Mouse (Mus musculus): Measurements from ENCODE around the gene Arhgdig. TPM values are rescaled to one million over a fixed set of nuclear protein-coding genes. Genes with fewer than 3 reads are reported as not detected.

The Arhgdig gene
- 0.28 TPM for polyA plus RNA-seq (2014; fragmentation: Illumina TruSeq; extraction: RNeasy Lipid Tissue Mini Kit (QIAGEN cat#74804); ENCODE audit: low read depth, low replicate concordance)

GRCm38 (mm10) chr17:26207686-26208085, at the start of gene Arhgdig:
Gene Arhgdig (minus strand): TSS chr17:26207786.

GRCm38 (mm10) chr17:26252539-26253251, 45.1 kb upstream of the Arhgdig start, which contains the start of gene Luc7l:
Gene Luc7l (plus strand): TSS chr17:26252896.

GRCm38 (mm10) chr17:26244101-26244841, 36.7 kb upstream of the Arhgdig start, which contains the start of gene Fam234a:
Gene Fam234a (minus strand): TSS chr17:26244242.

GRCm38 (mm10) chr17:26202737-26203136, 4.8 kb downstream of the Arhgdig start, which contains the start of gene Rgs11:
Gene Rgs11 (plus strand): TSS chr17:26202951.

GRCm38 (mm10) chr17:26198892-26199291, 8.7 kb downstream of the Arhgdig start, which contains the start of gene Pdia2:
Gene Pdia2 (minus strand): TSS chr17:26199087.

Other genes starting within 250 kb of the Arhgdig start
- 0.77 TPM for gene Capn15, start 222.0 kb downstream of the Arhgdig start, polyA plus RNA-seq (2014; fragmentation: Illumina TruSeq; extraction: RNeasy Lipid Tissue Mini Kit (QIAGEN cat#74804); ENCODE audit: low read depth, low replicate concordance)
- 5.5 TPM for gene Rab11fip3, start 138.2 kb downstream of the Arhgdig start, polyA plus RNA-seq (2014; fragmentation: Illumina TruSeq; extraction: RNeasy Lipid Tissue Mini Kit (QIAGEN cat#74804); ENCODE audit: low read depth, low replicate concordance)
- gene Decr2, start 117.4 kb downstream of the Arhgdig start, polyA plus RNA-seq (2014; fragmentation: Illumina TruSeq; extraction: RNeasy Lipid Tissue Mini Kit (QIAGEN cat#74804); ENCODE audit: low read depth, low replicate concordance): 4.7 TPM
- 0.39 TPM for gene Nme4, start 112.2 kb downstream of the Arhgdig start, polyA plus RNA-seq (2014; fragmentation: Illumina TruSeq; extraction: RNeasy Lipid Tissue Mini Kit (QIAGEN cat#74804); ENCODE audit: low read depth, low replicate concordance)
- 12.6 TPM for gene Tmem8, start 94.5 kb downstream of the Arhgdig start, polyA plus RNA-seq (2014; fragmentation: Illumina TruSeq; extraction: RNeasy Lipid Tissue Mini Kit (QIAGEN cat#74804); ENCODE audit: low read depth, low replicate concordance)
- 5.5 TPM for gene Mrpl28, start 84.3 kb downstream of the Arhgdig start, polyA plus RNA-seq (2014; fragmentation: Illumina TruSeq; extraction: RNeasy Lipid Tissue Mini Kit (QIAGEN cat#74804); ENCODE audit: low read depth, low replicate concordance)
- 28.3 TPM for gene Axin1, start 69.1 kb downstream of the Arhgdig start, polyA plus RNA-seq (2014; fragmentation: Illumina TruSeq; extraction: RNeasy Lipid Tissue Mini Kit (QIAGEN cat#74804); ENCODE audit: low read depth, low replicate concordance)
- not detected for gene Pdia2, start 8.7 kb downstream of the Arhgdig start, polyA plus RNA-seq (2014; fragmentation: Illumina TruSeq; extraction: RNeasy Lipid Tissue Mini Kit (QIAGEN cat#74804); ENCODE audit: low read depth, low replicate concordance)
- gene Rgs11, start 4.8 kb downstream of the Arhgdig start, polyA plus RNA-seq (2014; fragmentation: Illumina TruSeq; extraction: RNeasy Lipid Tissue Mini Kit (QIAGEN cat#74804); ENCODE audit: low read depth, low replicate concordance): 0.63 TPM
- 28.6 TPM for gene Fam234a, start 36.5 kb upstream of the Arhgdig start, polyA plus RNA-seq (2014; fragmentation: Illumina TruSeq; extraction: RNeasy Lipid Tissue Mini Kit (QIAGEN cat#74804); ENCODE audit: low read depth, low replicate concordance)
- 38.5 TPM for gene Luc7l, start 45.1 kb upstream of the Arhgdig start, polyA plus RNA-seq (2014; fragmentation: Illumina TruSeq; extraction: RNeasy Lipid Tissue Mini Kit (QIAGEN cat#74804); ENCODE audit: low read depth, low replicate concordance)
- gene Neurl1b, start 207.0 kb upstream of the Arhgdig start, polyA plus RNA-seq (2014; fragmentation: Illumina TruSeq; extraction: RNeasy Lipid Tissue Mini Kit (QIAGEN cat#74804); ENCODE audit: low read depth, low replicate concordance): 0.11 TPM